Mouse (Mus musculus) lung, embryonic 14.5 days (tissue): ENCODE results near the gene Olig3. TPM values are rescaled to one million over a fixed set of nuclear protein-coding genes. Genes with fewer than 3 reads are reported as not detected.

Source experiments
- ATAC-seq: fragments of 200-750 bp; cut with Nextera tagmentation; 2 replicates; pipeline ENCODE4 v1.8.0; 2017; ENCODE audit warnings: mild to moderate bottlenecking, moderate TSS enrichment, moderate library complexity; ENCODE audit not compliant: insufficient read depth
- DNase-seq: peaks from one replicate; pipeline ENCODE4 v3.0.0-alpha.2; 2015
- H3K27ac ChIP-seq: fragments of 300-500 bp; sonication (generic); 2 replicates; pipeline ENCODE4 v1.5.1; 2014; ENCODE audit warnings: low read depth, mild to moderate bottlenecking, moderate library complexity
- H3K27me3 ChIP-seq: fragments of 300-500 bp; sonication (generic); 2 replicates; pipeline ENCODE4 v1.6.1; 2014; ENCODE audit warnings: low read length, control low read depth; ENCODE audit not compliant: insufficient read depth
- H3K36me3 ChIP-seq: fragments of 300-500 bp; sonication (generic); 2 replicates; pipeline ENCODE4 v1.6.1; 2014; ENCODE audit warnings: control low read depth; ENCODE audit not compliant: insufficient read depth
- H3K4me1 ChIP-seq: fragments of 300-500 bp; sonication (generic); 2 replicates; pipeline ENCODE4 v1.6.1; 2014; ENCODE audit warnings: antibody characterized with exemption, control low read depth; ENCODE audit not compliant: insufficient read depth
- H3K4me2 ChIP-seq: fragments of 300-500 bp; sonication (generic); 2 replicates; pipeline ENCODE4 v1.6.1; 2014; ENCODE audit warnings: mild to moderate bottlenecking
- H3K4me3 ChIP-seq: fragments of 300-500 bp; sonication (generic); 2 replicates; pipeline ENCODE4 v1.5.1; 2014; ENCODE audit warnings: low read depth, low read length
- H3K9ac ChIP-seq: fragments of 300-500 bp; sonication (generic); 2 replicates; pipeline ENCODE4 v1.6.1; 2014
- H3K9me3 ChIP-seq: fragments of 300-500 bp; sonication (generic); 2 replicates; pipeline ENCODE4 v1.6.1; 2016; ENCODE audit warnings: low read depth, low read length, control low read depth
- CTCF ChIP-seq: IDR thresholded peaks from 2 replicates; pipeline ENCODE4 v1.5.1; 2016; ENCODE audit warnings: antibody characterized with exemption, low read depth
- WGBS: fragments of 180-500 bp; shearing (Covaris S2); extraction: QIAGEN DNeasy Blood & Tissue Kit; methylation state at CpG from one replicate; pipeline ENCODE4 v1.1.7; 2014; 5-methylcytosine and 5-hydroxymethylcytosine counted together
- polyA plus RNA-seq: library from polyadenylated mRNA; unstranded; fragments of >200 nt; fragmentation: Nextera tagmentation; extraction: Ambion mirVana; gene quantifications from 2 replicates; pipeline ENCODE4 v1.2.1, GENCODE M21; 2014

Gene Olig3
- polyA plus RNA-seq, 1 experiment from 2014 or later = not detected

DNA sequence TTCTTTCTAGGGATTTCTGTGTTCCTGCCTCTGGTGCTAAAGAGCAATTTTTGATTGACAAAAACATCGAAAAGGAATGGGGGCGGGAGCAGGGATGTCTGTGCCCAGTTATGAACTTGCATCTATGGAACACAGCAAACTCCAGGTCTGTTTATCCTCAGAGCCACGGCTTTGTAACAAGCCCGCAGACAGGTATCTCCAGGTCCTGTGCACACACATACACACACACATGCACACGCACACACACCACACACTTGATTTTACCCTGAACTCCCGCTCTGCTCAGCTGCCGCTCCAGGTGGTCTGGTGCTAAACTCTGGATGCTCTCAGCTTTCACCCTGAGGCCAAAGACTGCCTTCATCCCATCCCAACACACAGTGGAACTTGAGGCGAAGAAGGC is 1.3 kb upstream of the Olig3 start:
- no peak for TF ChIP-seq CTCF
- no peak for DNase-seq
- WGBS = 3% methylated on average over 8 of the region's 8 CpGs
- Histone ChIP-seq H3K4me3 (no peak overlapping the region), H3K9ac (no peak overlapping the region), H3K27me3 (peaks cover 94% of the 10 kb centered on the region), H3K27ac (no peak overlapping the region), H3K4me2 (no peak overlapping the region), H3K36me3 (no peaks in the 10 kb centered on the region), H3K4me1 (no peaks in the 10 kb centered on the region), H3K9me3 (no peaks in the 10 kb centered on the region)
- no peak for ATAC-seq

DNA sequence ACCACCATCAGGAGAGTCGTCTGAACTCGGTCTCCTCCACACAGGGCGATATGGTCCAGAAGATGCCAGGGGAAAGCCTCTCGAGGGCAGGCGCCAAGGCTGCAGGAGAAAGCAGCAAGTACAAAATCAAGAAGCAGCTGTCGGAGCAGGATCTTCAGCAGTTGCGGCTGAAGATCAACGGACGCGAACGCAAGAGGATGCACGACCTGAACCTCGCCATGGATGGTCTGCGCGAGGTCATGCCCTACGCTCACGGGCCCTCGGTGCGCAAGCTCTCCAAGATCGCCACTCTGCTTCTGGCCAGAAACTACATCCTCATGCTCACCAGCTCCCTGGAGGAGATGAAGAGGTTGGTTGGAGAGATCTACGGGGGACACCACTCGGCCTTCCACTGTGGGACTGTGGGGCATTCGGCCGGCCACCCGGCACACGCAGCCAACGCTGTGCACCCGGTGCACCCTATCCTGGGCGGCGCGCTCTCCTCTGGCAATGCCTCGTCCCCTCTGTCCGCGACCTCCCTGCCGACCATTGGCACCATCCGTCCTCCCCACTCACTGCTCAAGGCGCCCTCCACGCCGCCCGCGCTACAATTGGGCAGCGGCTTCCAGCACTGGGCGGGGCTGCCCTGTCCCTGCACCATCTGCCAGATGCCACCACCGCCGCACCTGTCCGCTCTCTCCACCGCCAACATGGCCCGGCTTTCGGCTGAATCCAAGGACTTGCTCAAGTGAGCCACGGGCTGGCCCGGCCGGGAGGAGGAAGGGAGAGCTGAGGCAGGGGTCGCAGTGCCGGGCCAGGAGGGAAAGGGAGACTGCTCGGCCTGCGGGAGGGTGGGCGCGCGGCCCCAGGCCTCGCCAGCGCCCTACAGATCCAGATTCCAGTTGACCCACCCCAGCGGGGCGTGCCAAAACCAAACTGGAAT is 648 bp downstream of the Olig3 start:
- H3K9me3 ChIP-seq = no peaks in the 10 kb centered on the region
- no peak overlapping the region for H3K27ac ChIP-seq
- no peaks in the 10 kb centered on the region for H3K4me1 ChIP-seq
- H3K4me3 ChIP-seq = no peak overlapping the region
- WGBS = 1% methylated on average over 63 of the region's 63 CpGs
- H3K9ac ChIP-seq = no peak overlapping the region
- H3K27me3 ChIP-seq = peaks cover 99% of the 10 kb centered on the region
- H3K36me3 ChIP-seq = no peaks in the 10 kb centered on the region
- H3K4me2 ChIP-seq = 0 out of 2 replicates have a peak overlapping the region, but pooled peaks have one; percentile 14
- ATAC-seq (0 out of 2 replicates have a peak, but pooled peaks have one; percentile 28), DNase-seq (no peak)
- TF ChIP-seq CTCF = no peak

DNA sequence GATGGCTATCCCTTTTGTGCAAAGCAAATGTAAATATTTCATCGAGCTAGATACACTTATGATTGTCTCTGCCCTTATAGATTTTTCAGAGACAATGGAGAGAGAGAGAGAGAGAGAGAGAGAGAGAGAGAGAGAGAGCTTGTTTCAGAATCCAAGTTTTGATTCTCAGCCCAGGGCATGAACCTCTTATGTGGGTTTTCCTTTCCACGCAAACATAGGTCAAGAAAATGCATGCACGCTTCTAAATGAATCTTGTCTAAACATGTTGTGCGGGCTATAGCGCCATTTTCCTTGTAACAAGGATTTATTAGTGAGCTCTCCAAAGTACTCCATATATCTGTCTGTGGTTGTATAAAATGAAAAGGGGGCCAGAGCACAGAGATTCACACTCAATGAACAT is 1.5 kb downstream of the Olig3 start:
- H3K27me3 ChIP-seq = peaks cover 97% of the 10 kb centered on the region
- H3K27ac ChIP-seq = no peak overlapping the region
- ATAC-seq = no peak
- DNase-seq = no peak
- no peaks in the 10 kb centered on the region for H3K4me1 ChIP-seq
- H3K9ac ChIP-seq = no peak overlapping the region
- 29% methylated on average over 5 of the region's 5 CpGs for WGBS
- TF ChIP-seq CTCF = no peak
- no peaks in the 10 kb centered on the region for H3K9me3 ChIP-seq
- H3K4me3 ChIP-seq = no peak overlapping the region
- H3K36me3 ChIP-seq = no peaks in the 10 kb centered on the region
- H3K4me2 ChIP-seq = no peak overlapping the region

DNA sequence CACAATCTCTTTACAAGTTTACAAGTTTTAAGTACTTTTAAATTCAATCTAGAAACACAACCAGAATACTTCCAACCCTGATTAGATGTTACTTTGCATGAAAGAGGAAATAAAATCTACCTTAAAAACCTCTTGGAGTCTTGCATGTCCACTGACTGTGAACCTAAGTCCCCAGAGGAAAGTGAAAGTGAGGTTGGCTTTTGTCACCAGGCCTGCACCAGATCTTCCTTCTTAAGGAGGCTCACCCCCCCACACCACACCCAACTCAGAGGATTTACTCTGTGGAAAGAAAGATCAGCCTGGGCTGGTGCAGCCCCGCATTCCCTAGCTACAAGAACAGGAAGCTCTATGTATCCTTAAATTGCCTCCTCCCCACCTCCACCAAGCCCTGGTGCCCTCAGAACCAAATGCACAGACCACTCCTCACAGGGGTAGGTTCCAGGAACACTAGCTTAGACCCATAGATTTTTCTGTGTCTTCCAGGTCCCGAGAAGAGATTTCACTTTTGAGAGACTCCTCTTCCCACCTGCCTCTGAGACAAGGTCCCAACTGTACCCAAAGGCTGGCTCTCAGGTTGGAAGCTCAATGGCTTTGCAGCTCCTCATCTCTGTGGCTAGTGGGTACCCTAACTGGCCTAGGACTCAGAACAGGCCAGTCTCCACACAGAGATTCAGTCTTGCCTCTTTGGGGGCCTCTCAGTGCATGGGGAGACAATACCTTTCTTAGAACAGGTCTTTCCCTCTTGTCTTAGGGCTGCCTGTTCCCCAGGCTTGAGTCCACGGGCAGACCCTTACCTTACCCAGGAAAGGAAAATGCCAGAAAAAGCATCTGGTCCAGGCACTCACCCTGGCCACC is 4.3 kb downstream of the Olig3 start:
- no peaks in the 10 kb centered on the region for H3K9me3 ChIP-seq
- no peaks in the 10 kb centered on the region for H3K4me1 ChIP-seq
- H3K36me3 ChIP-seq = no peaks in the 10 kb centered on the region
- H3K4me2 ChIP-seq = no peak overlapping the region
- no peak overlapping the region for H3K4me3 ChIP-seq
- no peak for TF ChIP-seq CTCF
- no peak overlapping the region for H3K9ac ChIP-seq
- H3K27me3 ChIP-seq = peaks cover 86% of the 10 kb centered on the region
- no peak for DNase-seq
- no peak for ATAC-seq
- 17% methylated on average over 3 of the region's 3 CpGs for WGBS
- H3K27ac ChIP-seq = no peak overlapping the region

DNA sequence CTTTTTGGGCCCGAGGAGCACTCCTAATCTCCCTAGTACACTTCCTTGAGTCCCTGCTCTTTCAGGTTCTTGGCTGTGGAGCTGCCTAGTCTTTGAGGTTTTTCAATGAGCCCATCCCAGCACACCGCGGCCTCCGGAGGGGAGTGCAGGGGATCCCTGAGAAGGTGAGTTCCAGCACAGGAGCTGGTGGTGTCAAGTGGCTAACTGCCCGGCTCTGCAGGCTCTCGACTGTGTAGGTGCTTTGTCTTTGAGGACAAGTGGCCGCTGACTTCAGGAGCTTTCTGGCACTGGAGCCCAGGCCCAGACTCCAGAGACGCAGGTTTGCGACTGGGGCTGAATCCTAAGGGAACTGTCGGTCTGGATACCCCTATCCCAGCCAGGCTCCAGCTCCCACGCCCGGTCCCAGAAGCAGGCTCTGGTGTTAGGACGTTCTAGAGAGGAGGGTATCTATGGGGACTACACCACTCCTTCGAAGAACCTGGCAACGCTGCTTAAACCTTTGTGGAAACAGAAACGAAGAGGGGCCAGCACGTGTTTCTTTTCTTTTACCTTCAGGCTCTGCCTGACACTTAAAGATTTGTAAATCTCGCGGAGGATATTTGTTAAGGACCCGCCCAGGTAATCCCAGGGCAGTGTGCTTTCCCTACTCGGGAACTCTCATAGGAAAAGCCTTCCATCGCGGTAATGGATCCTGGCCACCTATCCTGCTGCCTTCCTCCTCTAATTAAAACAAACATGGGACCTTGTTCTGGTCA is 5.4 kb downstream of the Olig3 start:
- TF ChIP-seq CTCF = no peak
- no peak for DNase-seq
- 2% methylated on average over 23 of the region's 23 CpGs for WGBS
- Histone ChIP-seq H3K9me3 (no peaks in the 10 kb centered on the region), H3K36me3 (no peaks in the 10 kb centered on the region), H3K4me2 (no peak overlapping the region), H3K27me3 (peaks cover 84% of the 10 kb centered on the region), H3K27ac (no peak overlapping the region), H3K4me1 (no peaks in the 10 kb centered on the region), H3K4me3 (no peak overlapping the region), H3K9ac (no peak overlapping the region)
- ATAC-seq = no peak

DNA sequence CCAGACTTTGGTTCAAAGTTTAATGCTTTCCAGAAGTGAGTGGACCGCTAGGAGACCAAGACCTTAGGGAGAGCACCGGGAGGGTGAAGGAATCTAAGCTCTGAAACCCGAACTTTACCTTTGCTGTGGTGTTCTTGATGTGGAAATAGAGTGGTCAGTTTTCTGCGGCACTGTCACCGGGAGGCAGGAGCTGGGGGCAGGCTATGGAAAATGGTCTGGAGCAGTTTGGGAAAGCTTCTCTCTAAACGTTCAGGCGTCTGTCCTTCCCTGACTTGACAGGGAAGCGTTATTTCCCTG is 5.9 kb downstream of the Olig3 start:
- Histone ChIP-seq H3K9ac (no peak overlapping the region), H3K4me2 (no peak overlapping the region), H3K27me3 (peaks cover 79% of the 10 kb centered on the region), H3K36me3 (no peaks in the 10 kb centered on the region), H3K27ac (no peak overlapping the region), H3K9me3 (no peaks in the 10 kb centered on the region), H3K4me1 (no peaks in the 10 kb centered on the region), H3K4me3 (no peak overlapping the region)
- ATAC-seq (no peak), DNase-seq (no peak)
- WGBS = under 1% methylated on average over 8 of the region's 8 CpGs
- TF ChIP-seq CTCF = no peak
